Mouse (Mus musculus) hindbrain, embryonic 16.5 days (tissue): ENCODE results near the gene Gatad2a. TPM values are rescaled to one million over a fixed set of nuclear protein-coding genes. Genes with fewer than 3 reads are reported as not detected.
"Not testable (repeated sequence)": the region's sequence is repeated elsewhere in the genome, so short reads cannot be mapped to it uniquely, and the experiment has no call there.

Source experiments
- ATAC-seq: fragments of 200-750 bp; cut with Nextera tagmentation; 2 replicates; pipeline ENCODE4 v1.8.0; 2017; ENCODE audit warnings: moderate TSS enrichment, moderate library complexity
- H3K27ac ChIP-seq: fragments of 300-500 bp; sonication (generic); 2 replicates; pipeline ENCODE4 v1.5.1; 2014; ENCODE audit warnings: low read depth, mild to moderate bottlenecking, control low read depth, low read length, moderate library complexity
- H3K27me3 ChIP-seq: fragments of 300-500 bp; sonication (generic); replicated peaks from 2 replicates; pipeline ENCODE4 v1.6.1; 2014; ENCODE audit warnings: low read length; ENCODE audit not compliant: control insufficient read depth, insufficient read depth
- H3K36me3 ChIP-seq: fragments of 300-500 bp; sonication (generic); 2 replicates; pipeline ENCODE4 v1.6.1; 2014; ENCODE audit warnings: mild to moderate bottlenecking, low read length, moderate library complexity, mixed read lengths; ENCODE audit not compliant: control insufficient read depth, insufficient read depth
- H3K4me1 ChIP-seq: fragments of 300-500 bp; sonication (generic); 2 replicates; pipeline ENCODE4 v1.6.1; 2014; ENCODE audit warnings: low read depth, low read length; ENCODE audit not compliant: control insufficient read depth, insufficient read depth
- H3K4me2 ChIP-seq: fragments of 300-500 bp; sonication (generic); 2 replicates; pipeline ENCODE4 v1.6.1; 2014; ENCODE audit warnings: mild to moderate bottlenecking, low read length, control low read depth, moderate library complexity
- H3K4me3 ChIP-seq: fragments of 300-500 bp; sonication (generic); 2 replicates; pipeline ENCODE4 v1.5.1; 2014; ENCODE audit warnings: mild to moderate bottlenecking, low read length, control low read depth, moderate library complexity
- H3K9ac ChIP-seq: fragments of 300-500 bp; sonication (generic); 2 replicates; pipeline ENCODE4 v1.6.1; 2014; ENCODE audit warnings: low read depth, mild to moderate bottlenecking, control low read depth, low read length, moderate library complexity
- H3K9me3 ChIP-seq: fragments of 300-500 bp; sonication (generic); 2 replicates; pipeline ENCODE4 v1.6.1; 2014; ENCODE audit warnings: mild to moderate bottlenecking, low read length, moderate library complexity; ENCODE audit not compliant: control insufficient read depth
- WGBS: fragments of 180-500 bp; shearing (Covaris S2); extraction: QIAGEN DNeasy Blood & Tissue Kit; methylation state at CpG from one replicate; pipeline ENCODE4 v1.1.7; 2014; 5-methylcytosine and 5-hydroxymethylcytosine counted together
- polyA plus RNA-seq: library from polyadenylated mRNA; unstranded; fragments of >200 nt; fragmentation: Nextera tagmentation; extraction: Ambion mirVana; gene quantifications from 2 replicates; pipeline ENCODE4 v1.2.1, GENCODE M21; 2015

The Gatad2a gene
- polyA plus RNA-seq, 1 experiment from 2014 or later = 13.9 TPM

DNA sequence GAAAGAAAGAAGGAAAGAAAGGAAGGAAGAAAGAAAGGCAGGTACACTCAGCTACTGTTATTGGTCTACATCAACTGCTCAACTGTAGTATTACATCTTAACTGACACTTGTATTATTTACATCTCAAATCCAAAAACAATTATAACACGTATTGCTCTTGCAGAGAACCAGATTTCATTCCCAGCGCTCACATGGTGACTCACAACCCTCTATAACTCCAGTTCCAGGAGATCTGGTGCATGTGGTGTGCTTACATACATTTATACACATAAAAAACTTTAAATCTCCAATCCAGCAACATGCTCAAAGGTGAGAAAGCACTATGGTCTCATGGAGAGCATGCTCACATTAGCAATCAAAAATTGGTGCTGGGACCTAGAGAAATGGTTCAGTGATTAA lies 4.0 kb upstream of the Gatad2a start:
- Histone ChIP-seq H3K27me3 (no peaks in the 10 kb centered on the region), H3K36me3 (no peaks in the 10 kb centered on the region), H3K27ac (no peak overlapping the region), H3K4me3 (no peak overlapping the region), H3K9me3 (no peaks in the 10 kb centered on the region), H3K4me1 (peaks cover 8% of the 10 kb centered on the region), H3K4me2 (no peak overlapping the region), H3K9ac (no peak overlapping the region)
- WGBS = 85% methylated on average over 2 of the region's 2 CpGs
- no peak for ATAC-seq

GRCm38 (mm10) chr8:69999236-69999635 lies 3.1 kb upstream of the Gatad2a start:
- Histone ChIP-seq H3K36me3 (no peaks in the 10 kb centered on the region), H3K4me1 (peaks cover 12% of the 10 kb centered on the region), H3K9ac (no peak overlapping the region), H3K4me3 (no peak overlapping the region), H3K27ac (no peak overlapping the region), H3K9me3 (no peaks in the 10 kb centered on the region), H3K4me2 (no peak overlapping the region), H3K27me3 (no peaks in the 10 kb centered on the region)
- WGBS = 82% methylated on average over 4 of the region's 4 CpGs
- ATAC-seq = no peak

DNA sequence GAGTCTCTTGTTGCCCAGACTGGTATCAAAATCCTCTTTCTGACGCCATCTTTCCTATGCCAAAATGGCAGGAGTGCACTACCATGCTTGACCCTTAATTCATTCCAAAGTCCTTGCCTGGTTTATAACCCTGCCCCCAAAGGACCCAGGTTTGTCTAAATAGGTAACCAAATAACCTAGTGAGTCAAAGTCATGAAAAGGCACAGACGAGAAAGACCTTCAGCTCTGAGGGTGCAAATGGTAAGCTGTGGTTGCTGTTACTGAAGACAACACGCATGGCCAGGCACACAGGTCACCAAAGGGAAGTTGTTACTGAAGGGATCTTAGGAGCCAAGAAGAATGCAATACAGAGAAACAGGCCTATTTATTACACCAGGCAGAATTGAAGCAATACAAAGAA lies 2.5 kb upstream of the Gatad2a start:
- Histone ChIP-seq H3K4me2 (no peak overlapping the region), H3K4me3 (no peak overlapping the region), H3K9ac (no peak overlapping the region), H3K4me1 (peaks cover 12% of the 10 kb centered on the region), H3K36me3 (no peaks in the 10 kb centered on the region), H3K27ac (no peak overlapping the region), H3K9me3 (no peaks in the 10 kb centered on the region), H3K27me3 (no peaks in the 10 kb centered on the region)
- WGBS = 94% methylated on average over 3 of the region's 3 CpGs
- no peak for ATAC-seq

- H3K9me3 ChIP-seq = no peaks in the 10 kb centered on the region
- no peaks in the 10 kb centered on the region for H3K36me3 ChIP-seq
- ATAC-seq = no peak
- peak overlapping the region; percentile 72 for H3K9ac ChIP-seq
- peak overlapping the region; percentile 70 for H3K27ac ChIP-seq
- H3K4me2 ChIP-seq = peak overlapping the region; percentile 90
- WGBS = 3% methylated on average over 32 of the region's 35 CpGs
- H3K27me3 ChIP-seq = no peaks in the 10 kb centered on the region
- peak overlapping the region; percentile 81 for H3K4me3 ChIP-seq
- H3K4me1 ChIP-seq = peaks cover 12% of the 10 kb centered on the region
These were observed 553 bp upstream of the Gatad2a start for GRCm38 (mm10) chr8:69996589-69997285.

GRCm38 (mm10) chr8:69995422-69995775 lies 785 bp downstream of the Gatad2a start:
- no peaks in the 10 kb centered on the region for H3K9me3 ChIP-seq
- H3K36me3 ChIP-seq = no peaks in the 10 kb centered on the region
- no peak for ATAC-seq
- peaks cover 8% of the 10 kb centered on the region for H3K4me1 ChIP-seq
- under 1% methylated on average over 7 of the region's 7 CpGs for WGBS
- H3K4me3 ChIP-seq = peak overlapping the region; percentile 81
- H3K9ac ChIP-seq = peak overlapping the region; percentile 72
- no peaks in the 10 kb centered on the region for H3K27me3 ChIP-seq
- peak overlapping the region; percentile 72 for H3K4me2 ChIP-seq
- H3K27ac ChIP-seq = peak overlapping the region; percentile 74

DNA sequence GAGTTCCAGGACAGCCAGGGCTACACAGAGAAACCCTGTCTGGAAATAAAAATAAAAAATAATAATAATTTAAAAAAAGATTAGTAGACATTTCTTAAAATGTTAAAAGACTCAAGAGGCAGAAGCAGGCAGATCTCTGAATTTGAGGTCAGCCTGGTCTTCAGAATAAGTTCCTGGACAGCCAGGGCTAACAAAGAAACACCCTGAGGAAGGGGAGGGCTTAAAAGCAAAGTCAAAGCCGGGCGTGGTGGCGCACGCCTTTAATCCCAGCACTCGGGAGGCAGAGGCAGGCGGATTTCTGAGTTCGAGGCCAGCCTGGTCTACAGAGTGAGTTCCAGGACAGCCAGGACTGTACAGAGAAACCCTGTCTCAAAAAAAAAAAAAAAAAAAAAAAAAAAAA lies 7.2 kb downstream of the Gatad2a start:
- H3K4me1 ChIP-seq, H3K27ac ChIP-seq, H3K4me3 ChIP-seq, H3K4me2 ChIP-seq, ATAC-seq, H3K36me3 ChIP-seq, H3K9me3 ChIP-seq, H3K27me3 ChIP-seq, H3K9ac ChIP-seq: not testable (repeated sequence)
- WGBS = over 99% methylated on average over 6 of the region's 7 CpGs

GRCm38 (mm10) chr8:69987744-69988143 lies 8.4 kb downstream of the Gatad2a start:
- H3K36me3 ChIP-seq = no peaks in the 10 kb centered on the region
- no peaks in the 10 kb centered on the region for H3K4me1 ChIP-seq
- no peak overlapping the region for H3K4me2 ChIP-seq
- no peak overlapping the region for H3K4me3 ChIP-seq
- no peak overlapping the region for H3K9ac ChIP-seq
- H3K27me3 ChIP-seq = no peaks in the 10 kb centered on the region
- no peaks in the 10 kb centered on the region for H3K9me3 ChIP-seq
- ATAC-seq = no peak
- no peak overlapping the region for H3K27ac ChIP-seq

DNA sequence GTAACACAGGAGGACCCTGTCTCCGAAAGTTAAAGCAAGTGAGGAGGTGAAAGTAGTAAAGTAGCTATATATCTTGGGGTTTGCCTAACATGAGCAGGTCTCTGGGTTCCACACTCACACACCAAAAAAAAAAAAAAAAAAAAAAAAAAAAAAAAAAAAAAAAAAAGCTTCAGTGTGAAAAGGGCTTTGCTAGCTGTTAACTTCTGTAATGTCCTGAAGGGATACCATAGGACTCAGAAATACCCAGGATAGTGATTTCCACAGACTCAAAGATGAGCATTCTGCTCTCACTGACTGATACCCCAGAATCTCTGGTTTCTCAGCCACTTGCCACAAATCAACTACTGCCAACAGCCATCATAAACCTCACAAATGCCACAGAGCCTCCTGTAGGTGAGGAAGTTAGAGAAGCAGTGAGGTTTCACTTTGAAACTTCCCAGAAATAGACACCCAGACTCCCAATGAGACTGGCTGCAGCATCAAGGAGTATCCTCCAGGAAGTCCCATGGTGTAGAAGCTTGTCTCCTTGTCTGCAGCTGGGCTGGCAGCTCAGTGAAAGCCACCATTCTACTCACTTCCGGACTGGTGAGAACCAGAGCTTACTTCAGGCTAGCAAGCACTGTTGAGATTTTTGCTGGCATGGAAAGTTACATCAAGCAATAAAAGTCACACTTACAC lies 11.2 kb downstream of the Gatad2a start:
- Histone ChIP-seq H3K9me3 (no peaks in the 10 kb centered on the region), H3K4me3 (no peak overlapping the region), H3K27me3 (no peaks in the 10 kb centered on the region), H3K9ac (no peak overlapping the region), H3K4me2 (no peak overlapping the region), H3K4me1 (no peaks in the 10 kb centered on the region), H3K27ac (no peak overlapping the region), H3K36me3 (no peaks in the 10 kb centered on the region)
- ATAC-seq = no peak
- WGBS = 94% methylated on average over 2 of the region's 2 CpGs

- Histone ChIP-seq H3K9me3 (no peaks in the 10 kb centered on the region), H3K4me2 (no peak overlapping the region), H3K36me3 (no peaks in the 10 kb centered on the region), H3K4me1 (peaks cover 3% of the 10 kb centered on the region; the same call in 1 of the 2 replicates), H3K9ac (no peak overlapping the region), H3K27ac (no peak overlapping the region), H3K4me3 (no peak overlapping the region), H3K27me3 (no peaks in the 10 kb centered on the region)
- ATAC-seq = no peak
- WGBS = 92% methylated on average over 4 of the region's 4 CpGs
These were observed 17.7 kb downstream of the Gatad2a start for GRCm38 (mm10) chr8:69978456-69978855.
